Mouse (Mus musculus) liver, adult 2 months (tissue): Measurements from ENCODE around the gene Polr3b.

Source experiments
- CTCF ChIP-seq: fragments of 200-500 bp; IDR thresholded peaks from 2 replicates; pipeline ENCODE4 v1.5.1; 2011; ENCODE audit warnings: low read depth, low read length, control low read depth
- POLR2A ChIP-seq: fragments of 200-500 bp; IDR thresholded peaks from 2 replicates; pipeline ENCODE4 v1.6.1; 2011; ENCODE audit warnings: low read length, control low read depth; ENCODE audit not compliant: insufficient read depth; ENCODE audit errors: extremely low read depth

GRCm38 (mm10) chr10:84722711-84723110 is 100.6 kb downstream of the Polr3b start:
- TF ChIP-seq CTCF (no peak), POLR2A (no peak)
